Mouse (Mus musculus): Measurements from ENCODE around the gene Gm10053. TPM values are rescaled to one million over a fixed set of nuclear protein-coding genes. Genes with fewer than 3 reads are reported as not detected.

Gm10053 gene
- polyA plus RNA-seq, 1 experiment from 2014 or later, result 272 TPM

DNA sequence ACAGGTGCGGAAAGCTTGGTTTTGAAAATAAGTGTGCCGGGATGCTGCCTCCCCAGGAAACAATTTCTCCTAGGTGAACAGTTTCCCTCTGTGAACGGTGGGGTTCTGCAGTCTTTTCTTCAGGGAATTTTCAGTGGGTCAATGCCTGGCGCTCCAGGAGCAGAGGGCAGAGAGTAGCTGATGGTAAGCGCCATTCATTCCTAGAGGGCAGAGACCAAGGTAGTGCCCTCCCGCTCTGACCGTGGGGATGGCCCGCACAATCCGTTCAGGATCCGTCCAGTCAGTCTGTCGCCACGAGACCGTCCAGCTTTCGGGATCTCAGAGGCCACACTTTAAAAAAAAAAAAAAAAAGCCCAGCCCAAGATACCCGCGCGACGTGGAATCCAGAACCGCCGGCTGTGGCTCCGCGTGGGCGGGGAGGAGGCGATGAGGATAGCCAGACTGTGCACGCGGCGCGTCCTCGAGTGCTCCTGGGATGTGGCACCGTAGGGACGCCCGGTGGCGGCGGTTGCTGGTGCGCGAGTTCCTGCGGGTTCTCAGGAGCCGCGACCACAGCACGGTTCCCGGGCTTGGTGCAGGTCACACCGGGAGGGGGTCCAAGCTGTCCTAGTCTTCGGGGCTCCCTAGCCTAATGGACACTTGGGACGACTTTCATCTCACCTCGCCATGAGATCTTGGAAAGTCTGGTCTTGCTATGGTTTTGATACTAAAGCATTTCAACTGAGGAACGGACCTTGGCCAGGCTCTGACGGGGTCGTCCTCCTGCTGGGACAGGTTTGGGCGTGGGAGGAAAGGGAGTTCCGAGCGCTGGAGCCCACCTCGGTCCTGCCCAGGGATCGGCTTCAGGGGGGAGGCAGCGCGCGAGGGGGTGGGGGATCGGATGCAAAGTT is 21.8 kb downstream of the Gm10053 start:
- H3K4me3 ChIP-seq (ENCODE audit: low read depth, low read length), result peak overlapping the region; percentile 23
- peaks cover 70% of the 10 kb centered on the region for H3K27me3 ChIP-seq (replicated peaks; ENCODE audit: control insufficient read depth, insufficient read depth, low read length)
- H3K9me3 ChIP-seq (ENCODE audit: control insufficient read depth, low read length), result no peaks in the 10 kb centered on the region
- H3K9ac ChIP-seq (ENCODE audit: low read depth, low read length), result no peak overlapping the region
- peak overlapping the region; percentile 41 for H3K4me2 ChIP-seq (ENCODE audit: low read depth, low read length)
- ATAC-seq (ENCODE audit: low read depth) (peak; percentile 24; the same call in 1 of the 2 replicates), DNase-seq (ENCODE audit: low spot score) (no peak)
- no peaks in the 10 kb centered on the region for H3K36me3 ChIP-seq (ENCODE audit: control insufficient read depth, insufficient read depth, low read length)
- H3K4me1 ChIP-seq (ENCODE audit: control insufficient read depth, insufficient read depth, low read length), result peaks cover 6% of the 10 kb centered on the region; the same call in 1 of the 2 replicates
- H3K27ac ChIP-seq (replicated peaks; ENCODE audit: low read depth, low read length), result no peak overlapping the region
- 2% methylated on average over 57 of the region's 57 CpGs for WGBS

GRCm38 (mm10) chr19:24897896-24898736 is 22.6 kb downstream of the Gm10053 start:
- Histone ChIP-seq H3K4me2 (ENCODE audit: low read depth, low read length) (peak overlapping the region; percentile 41; the same call in 1 of the 2 replicates), H3K27me3 (replicated peaks; ENCODE audit: control insufficient read depth, insufficient read depth, low read length) (peaks cover 79% of the 10 kb centered on the region), H3K9me3 (ENCODE audit: control insufficient read depth, low read length) (no peaks in the 10 kb centered on the region), H3K4me1 (ENCODE audit: control insufficient read depth, insufficient read depth, low read length) (peaks cover 6% of the 10 kb centered on the region; the same call in 1 of the 2 replicates), H3K4me3 (ENCODE audit: low read depth, low read length) (no peak overlapping the region; the same call in 1 of the 2 replicates), H3K9ac (ENCODE audit: low read depth, low read length) (no peak overlapping the region), H3K27ac (replicated peaks; ENCODE audit: low read depth, low read length) (no peak overlapping the region), H3K36me3 (ENCODE audit: control insufficient read depth, insufficient read depth, low read length) (no peaks in the 10 kb centered on the region)
- whole genome bisulfite sequencing, result 2% methylated on average over 20 of the region's 20 CpGs
- DNase-seq (ENCODE audit: low spot score) (no peak), ATAC-seq (ENCODE audit: low read depth) (no peak)

GRCm38 (mm10) chr19:24898737-24899577 is 23.5 kb downstream of the Gm10053 start:
- no peak overlapping the region for H3K9ac ChIP-seq (ENCODE audit: low read depth, low read length)
- no peaks in the 10 kb centered on the region for H3K9me3 ChIP-seq (ENCODE audit: control insufficient read depth, low read length)
- WGBS, result 5% methylated on average over 34 of the region's 34 CpGs
- H3K27ac ChIP-seq (replicated peaks; ENCODE audit: low read depth, low read length), result no peak overlapping the region
- peaks cover 6% of the 10 kb centered on the region; the same call in 1 of the 2 replicates for H3K4me1 ChIP-seq (ENCODE audit: control insufficient read depth, insufficient read depth, low read length)
- ATAC-seq (ENCODE audit: low read depth), result no peak
- H3K4me2 ChIP-seq (ENCODE audit: low read depth, low read length), result peak overlapping the region; percentile 65; the same call in 1 of the 2 replicates
- H3K27me3 ChIP-seq (replicated peaks; ENCODE audit: control insufficient read depth, insufficient read depth, low read length), result peaks cover 88% of the 10 kb centered on the region
- H3K36me3 ChIP-seq (ENCODE audit: control insufficient read depth, insufficient read depth, low read length), result no peaks in the 10 kb centered on the region
- H3K4me3 ChIP-seq (ENCODE audit: low read depth, low read length), result peak overlapping the region; percentile 41
- DNase-seq (ENCODE audit: low spot score), result no peak

DNA sequence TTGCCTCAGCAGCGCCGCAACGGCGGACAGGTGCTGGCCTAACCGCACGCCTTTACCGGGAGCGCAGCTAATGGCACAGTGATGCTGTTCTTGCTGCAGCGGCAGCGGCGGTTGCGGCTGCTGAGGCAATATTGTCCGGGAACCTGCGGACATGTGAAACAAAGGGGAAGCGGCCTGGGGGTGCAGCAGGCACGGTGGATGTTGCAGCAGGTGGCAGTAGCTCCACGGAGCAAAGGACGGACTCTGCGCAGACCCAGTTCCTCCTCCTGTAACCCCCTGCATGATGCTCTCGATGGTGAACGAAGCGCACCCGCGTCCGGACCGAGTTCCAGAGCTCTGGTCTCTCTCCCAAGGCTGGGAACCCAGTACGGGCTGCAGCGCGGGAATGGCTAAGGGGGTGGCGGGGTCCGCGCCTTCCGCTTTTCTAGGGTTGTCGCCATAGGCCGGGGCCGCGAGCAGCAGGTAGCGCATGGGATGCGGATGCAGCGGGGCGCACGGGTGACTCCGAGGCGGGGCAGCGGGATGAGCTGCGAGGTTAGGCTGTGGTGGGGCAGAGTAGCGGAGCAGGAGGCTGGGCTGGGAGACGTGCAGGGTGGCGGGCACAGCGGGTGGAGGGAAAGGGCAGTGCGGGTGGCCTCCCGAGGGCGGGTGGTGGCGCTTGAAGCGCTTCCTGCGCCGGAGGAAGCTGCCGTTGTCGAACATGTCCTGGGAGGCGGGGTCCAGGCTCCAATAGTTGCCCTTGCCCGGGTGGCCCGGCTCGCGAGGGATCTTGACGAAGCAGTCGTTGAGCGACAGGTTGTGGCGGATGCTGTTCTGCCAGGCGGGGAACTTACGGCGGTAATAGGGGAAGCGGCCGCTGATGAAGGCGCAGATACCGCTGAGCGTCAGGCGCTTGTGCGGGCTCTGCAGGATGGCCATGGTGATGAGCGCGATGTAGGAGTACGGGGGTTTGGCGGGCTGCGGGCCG is 24.4 kb downstream of the Gm10053 start:
- peak overlapping the region; percentile 65 for H3K4me2 ChIP-seq (ENCODE audit: low read depth, low read length)
- no peaks in the 10 kb centered on the region for H3K9me3 ChIP-seq (ENCODE audit: control insufficient read depth, low read length)
- DNase-seq (ENCODE audit: low spot score), result no peak
- H3K4me1 ChIP-seq (ENCODE audit: control insufficient read depth, insufficient read depth, low read length), result peaks cover 6% of the 10 kb centered on the region; the same call in 1 of the 2 replicates
- peaks cover 91% of the 10 kb centered on the region for H3K27me3 ChIP-seq (replicated peaks; ENCODE audit: control insufficient read depth, insufficient read depth, low read length)
- under 1% methylated on average over 53 of the region's 84 CpGs for WGBS
- no peak overlapping the region for H3K9ac ChIP-seq (ENCODE audit: low read depth, low read length)
- H3K27ac ChIP-seq (replicated peaks; ENCODE audit: low read depth, low read length), result no peak overlapping the region
- H3K36me3 ChIP-seq (ENCODE audit: control insufficient read depth, insufficient read depth, low read length), result no peaks in the 10 kb centered on the region
- peak overlapping the region; percentile 41 for H3K4me3 ChIP-seq (ENCODE audit: low read depth, low read length)
- ATAC-seq (ENCODE audit: low read depth), result 0 out of 2 replicates have a peak, but pooled peaks have one; percentile 23

GRCm38 (mm10) chr19:24900581-24901220 is 25.2 kb downstream of the Gm10053 start, which contains the start of gene Foxd4:
Gene Foxd4, minus strand, starts transcription at chr19:24901197.
- no peak for DNase-seq (ENCODE audit: low spot score)
- Histone ChIP-seq H3K4me2 (ENCODE audit: low read depth, low read length) (peak within 1 kb of the TSS; percentile 65), H3K9me3 (ENCODE audit: control insufficient read depth, low read length) (no peaks in the 10 kb centered on the region), H3K27me3 (replicated peaks; ENCODE audit: control insufficient read depth, insufficient read depth, low read length) (peaks cover 91% of the 10 kb centered on the region), H3K27ac (replicated peaks; ENCODE audit: low read depth, low read length) (no peak within 1 kb of the TSS), H3K4me3 (ENCODE audit: low read depth, low read length) (peak within 1 kb of the TSS; percentile 41), H3K4me1 (ENCODE audit: control insufficient read depth, insufficient read depth, low read length) (peaks cover 6% of the 10 kb centered on the region; the same call in 1 of the 2 replicates), H3K9ac (ENCODE audit: low read depth, low read length) (no peak within 1 kb of the TSS), H3K36me3 (ENCODE audit: control insufficient read depth, insufficient read depth, low read length) (no peaks in the 10 kb centered on the region)
- WGBS, result 2% methylated on average over 25 of the region's 27 CpGs
- no peak for ATAC-seq (ENCODE audit: low read depth)

DNA sequence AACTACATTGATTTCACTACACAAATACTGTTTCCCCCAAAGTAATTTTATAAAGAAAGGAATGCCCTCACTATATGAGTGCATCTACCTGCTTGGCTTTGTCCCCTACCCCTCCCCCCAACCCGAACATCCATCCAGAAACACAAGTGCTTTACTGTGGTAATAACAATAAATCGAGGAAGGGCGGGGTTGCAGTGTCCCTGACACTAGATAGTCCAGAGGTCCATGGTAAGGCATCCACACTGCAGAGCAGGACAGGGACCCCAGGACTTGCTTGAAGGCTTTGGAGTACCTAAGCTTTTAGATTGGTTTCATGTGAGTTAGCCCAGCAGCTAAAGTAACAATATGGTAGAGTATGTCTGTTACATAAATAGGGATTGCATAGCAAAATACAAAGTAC is 26.2 kb downstream of the Gm10053 start:
- Histone ChIP-seq H3K9ac (ENCODE audit: low read depth, low read length) (no peak overlapping the region), H3K4me3 (ENCODE audit: low read depth, low read length) (no peak overlapping the region), H3K36me3 (ENCODE audit: control insufficient read depth, insufficient read depth, low read length) (no peaks in the 10 kb centered on the region), H3K27me3 (replicated peaks; ENCODE audit: control insufficient read depth, insufficient read depth, low read length) (peaks cover 88% of the 10 kb centered on the region), H3K9me3 (ENCODE audit: control insufficient read depth, low read length) (no peaks in the 10 kb centered on the region), H3K4me2 (ENCODE audit: low read depth, low read length) (no peak overlapping the region), H3K4me1 (ENCODE audit: control insufficient read depth, insufficient read depth, low read length) (peaks cover 6% of the 10 kb centered on the region; the same call in 1 of the 2 replicates), H3K27ac (replicated peaks; ENCODE audit: low read depth, low read length) (no peak overlapping the region)
- DNase-seq (ENCODE audit: low spot score) (no peak), ATAC-seq (ENCODE audit: low read depth) (no peak)
- WGBS, result 4% methylated on average over 3 of the region's 3 CpGs

DNA sequence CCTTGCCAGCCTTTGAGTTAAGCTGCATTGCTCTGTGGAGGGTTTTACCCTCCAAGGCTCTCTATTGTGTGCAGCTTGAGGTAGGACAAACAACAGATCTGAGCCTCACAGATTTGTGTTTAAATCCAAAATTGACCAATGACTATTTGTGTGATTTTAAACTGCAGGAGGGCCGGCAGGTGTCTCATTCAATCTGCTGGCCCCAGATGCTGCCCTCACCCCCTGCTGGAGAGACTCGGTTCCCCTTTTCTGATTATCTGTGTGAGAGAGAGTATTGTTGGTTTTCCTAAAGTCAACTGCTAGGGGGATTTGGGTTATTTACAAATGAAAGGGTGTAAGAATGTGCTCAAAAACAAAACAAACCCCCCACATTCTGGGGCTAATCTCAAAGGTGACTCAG is 26.8 kb downstream of the Gm10053 start:
- Histone ChIP-seq H3K27ac (replicated peaks; ENCODE audit: low read depth, low read length) (no peak overlapping the region), H3K27me3 (replicated peaks; ENCODE audit: control insufficient read depth, insufficient read depth, low read length) (peaks cover 82% of the 10 kb centered on the region), H3K4me1 (ENCODE audit: control insufficient read depth, insufficient read depth, low read length) (peaks cover 6% of the 10 kb centered on the region; the same call in 1 of the 2 replicates), H3K36me3 (ENCODE audit: control insufficient read depth, insufficient read depth, low read length) (no peaks in the 10 kb centered on the region), H3K9ac (ENCODE audit: low read depth, low read length) (no peak overlapping the region), H3K4me2 (ENCODE audit: low read depth, low read length) (no peak overlapping the region), H3K9me3 (ENCODE audit: control insufficient read depth, low read length) (no peaks in the 10 kb centered on the region), H3K4me3 (ENCODE audit: low read depth, low read length) (no peak overlapping the region)
- WGBS, result 3% methylated on average over 2 of the region's 2 CpGs
- ATAC-seq (ENCODE audit: low read depth), result no peak
- DNase-seq (ENCODE audit: low spot score), result no peak

All from embryonic facial prominence, embryonic 14.5 days (tissue).